Mouse (Mus musculus) brain, embryonic 14.5 days (tissue): ENCODE measurements around the gene Sox6.

Source experiments
- CTCF ChIP-seq: fragments of 200-500 bp; IDR thresholded peaks from 2 replicates; pipeline ENCODE4 v1.5.1; 2012; ENCODE audit warnings: inconsistent platforms, mild to moderate bottlenecking, moderate library complexity, borderline replicate concordance; ENCODE audit not compliant: insufficient read depth, insufficient read length; ENCODE audit errors: extremely low read depth
- POLR2A ChIP-seq: fragments of 200-500 bp; IDR thresholded peaks from 2 replicates; pipeline ENCODE4 v1.6.1; 2012; ENCODE audit warnings: mild to moderate bottlenecking, inconsistent platforms, borderline replicate concordance; ENCODE audit not compliant: poor library complexity, insufficient read depth, insufficient read length, severe bottlenecking; ENCODE audit errors: extremely low read depth

GRCm38 (mm10) chr7:115842251-115842650, 196.3 kb downstream of the Sox6 start:
- TF ChIP-seq CTCF: no peak
- TF ChIP-seq POLR2A: no peak
